Mouse (Mus musculus): ENCODE results near the gene Atrip. TPM values are rescaled to one million over a fixed set of nuclear protein-coding genes. Genes with fewer than 3 reads are reported as not detected.

Atrip gene
- polyA plus RNA-seq, 1 experiment, result 13.0 TPM

DNA sequence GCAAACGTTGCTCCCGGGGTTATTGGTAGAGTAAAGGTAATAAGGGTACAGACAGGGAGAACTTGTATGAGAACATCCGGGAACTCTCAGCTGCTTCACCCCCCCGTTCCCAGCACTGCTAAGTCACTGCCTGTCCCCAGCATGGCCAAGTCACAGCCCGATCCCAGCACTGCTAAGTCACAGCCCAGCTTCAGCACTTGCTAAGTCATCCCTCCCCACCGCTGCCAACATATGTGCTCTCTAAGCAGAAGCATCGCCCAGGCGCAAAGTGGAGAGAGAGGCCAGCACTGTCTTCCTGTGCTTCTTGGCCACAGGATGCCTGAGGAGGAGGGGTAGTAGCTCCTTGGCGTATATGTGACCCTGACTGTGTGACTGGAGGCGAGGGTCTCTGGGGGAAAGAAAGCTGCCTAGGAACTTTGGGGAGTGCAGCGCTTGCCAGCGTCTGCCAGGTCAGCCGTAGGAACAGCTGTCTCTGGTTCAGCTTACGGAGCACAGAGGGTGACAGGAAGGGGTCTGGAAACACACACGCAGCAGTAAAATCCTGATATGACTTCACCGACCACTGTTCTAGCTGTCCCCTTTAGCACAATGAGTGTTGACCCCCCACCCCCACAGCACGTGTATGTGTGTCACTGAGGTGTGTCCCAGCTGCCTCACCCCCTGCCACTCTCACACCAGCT is 64.1 kb downstream of the Atrip start:
- TF ChIP-seq POLR2A (IDR thresholded peaks at IDR 0.05; ENCODE audit: low read depth, low read length) (no peak), CTCF (IDR thresholded peaks at IDR 0.05; ENCODE audit: borderline replicate concordance, insufficient read depth, low read length) (no peak)
- Histone ChIP-seq H3K4me3 (ENCODE audit: insufficient read depth, low read length) (no peak overlapping the region), H3K4me1 (ENCODE audit: control insufficient read depth, insufficient read depth, low read length) (no peaks in the 10 kb centered on the region), H3K27ac (ENCODE audit: insufficient read depth, low read length) (no peak overlapping the region)

DNA sequence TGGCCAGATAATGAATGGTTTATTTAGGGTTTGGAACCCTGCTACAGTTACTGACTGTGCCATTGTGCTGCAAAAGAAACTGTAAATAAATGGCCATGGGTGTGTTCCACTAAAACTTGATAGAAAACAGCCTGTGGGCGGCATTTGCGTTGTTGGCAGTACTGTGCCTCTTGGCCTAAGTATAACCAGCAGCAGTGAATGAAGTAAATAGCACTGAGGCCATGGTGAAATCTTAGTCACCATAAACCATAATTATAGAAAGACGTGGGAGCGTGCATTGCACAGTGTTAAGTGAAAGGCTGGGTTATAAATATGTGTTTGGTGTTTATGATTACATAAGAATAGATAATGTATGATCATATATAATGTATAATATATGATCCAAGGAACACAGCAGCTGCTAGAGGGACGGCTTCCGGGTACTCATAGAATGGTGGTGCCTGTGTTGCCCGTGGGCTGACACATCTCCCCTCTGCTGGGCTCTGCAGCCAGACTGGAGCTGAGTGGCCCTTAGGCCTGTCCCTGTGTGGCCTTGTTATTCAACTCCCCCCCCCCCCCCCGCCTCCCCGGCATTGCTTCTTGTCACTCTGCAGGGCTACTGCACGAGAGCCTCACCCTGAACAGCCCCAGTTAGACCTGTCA is 64.8 kb downstream of the Atrip start:
- no peak overlapping the region for H3K4me3 ChIP-seq (ENCODE audit: insufficient read depth, low read length)
- H3K4me1 ChIP-seq (ENCODE audit: control insufficient read depth, insufficient read depth, low read length), result no peaks in the 10 kb centered on the region
- TF ChIP-seq POLR2A (IDR thresholded peaks at IDR 0.05; ENCODE audit: low read depth, low read length) (no peak), CTCF (IDR thresholded peaks at IDR 0.05; ENCODE audit: borderline replicate concordance, insufficient read depth, low read length) (no peak)
- H3K27ac ChIP-seq (ENCODE audit: insufficient read depth, low read length), result no peak overlapping the region

DNA sequence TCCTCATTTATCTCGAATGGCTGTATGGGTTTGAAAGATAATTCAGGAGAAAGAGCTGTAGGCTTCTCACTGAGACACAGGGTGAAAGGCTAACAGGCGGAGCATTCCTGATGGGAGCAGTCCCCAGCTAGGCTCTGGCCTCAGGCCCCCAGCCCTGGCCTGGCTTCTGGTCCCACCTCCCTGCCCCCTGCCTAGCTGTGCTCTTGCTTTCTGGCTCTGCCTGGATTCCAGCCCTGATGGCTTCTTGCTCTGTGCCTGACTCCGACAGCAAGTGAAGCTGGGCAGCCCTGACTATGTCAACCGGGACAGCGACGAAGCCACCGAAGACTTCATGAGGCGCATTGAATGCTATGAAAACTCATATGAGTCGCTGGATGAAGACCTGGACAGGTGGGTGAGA is 65.8 kb downstream of the Atrip start:
- no peak overlapping the region for H3K4me3 ChIP-seq (ENCODE audit: insufficient read depth, low read length)
- TF ChIP-seq CTCF (IDR thresholded peaks at IDR 0.05; ENCODE audit: borderline replicate concordance, insufficient read depth, low read length) (no peak), POLR2A (IDR thresholded peaks at IDR 0.05; ENCODE audit: low read depth, low read length) (no peak)
- no peaks in the 10 kb centered on the region for H3K4me1 ChIP-seq (ENCODE audit: control insufficient read depth, insufficient read depth, low read length)
- H3K27ac ChIP-seq (ENCODE audit: insufficient read depth, low read length), result no peak overlapping the region

Other genes starting within 250 kb of the Atrip start
- gene Celsr3, start 247.8 kb downstream of the Atrip start, polyA plus RNA-seq (2011; ENCODE audit: insufficient read length, low read depth, missing spikeins), result 0.23 and 0.42 TPM in 2 replicates
- 9.7 and 10.1 TPM in 2 replicates for gene Slc26a6, start 220.8 kb downstream of the Atrip start, polyA plus RNA-seq (2011; ENCODE audit: insufficient read length, low read depth, missing spikeins)
- gene Tmem89, start 159.5 kb downstream of the Atrip start, polyA plus RNA-seq (2011; ENCODE audit: insufficient read length, low read depth, missing spikeins), result not detected in 2 replicates
- 165 and 176 TPM in 2 replicates for gene Uqcrc1, start 137.5 kb downstream of the Atrip start, polyA plus RNA-seq (2011; ENCODE audit: insufficient read length, low read depth, missing spikeins)
- 48.8 and 70.7 TPM in 2 replicates for gene Col7a1, start 120.5 kb downstream of the Atrip start, polyA plus RNA-seq (2011; ENCODE audit: insufficient read length, low read depth, missing spikeins)
- 1.7 and 1.9 TPM in 2 replicates for gene Ucn2, start 88.1 kb downstream of the Atrip start, polyA plus RNA-seq (2011; ENCODE audit: insufficient read length, low read depth, missing spikeins)
- 6.0 and 7.1 TPM in 2 replicates for gene Pfkfb4, start 82.3 kb downstream of the Atrip start, polyA plus RNA-seq (2011; ENCODE audit: insufficient read length, low read depth, missing spikeins)
- 230 and 252 TPM in 2 replicates for gene Shisa5, start 35.6 kb downstream of the Atrip start, polyA plus RNA-seq (2011; ENCODE audit: insufficient read length, low read depth, missing spikeins)
- 8.2 and 12.8 TPM in 2 replicates for gene Trex1, start 14.4 kb downstream of the Atrip start, polyA plus RNA-seq (2011; ENCODE audit: insufficient read length, low read depth, missing spikeins)
- gene Ccdc51, start 8.4 kb upstream of the Atrip start, polyA plus RNA-seq (2011; ENCODE audit: insufficient read length, low read depth, missing spikeins), result 4.6 TPM in 2 replicates
- 411 and 552 TPM in 2 replicates for gene Tma7, start 8.5 kb upstream of the Atrip start, polyA plus RNA-seq (2011; ENCODE audit: insufficient read length, low read depth, missing spikeins)
- 8.0 and 12.0 TPM in 2 replicates for gene Plxnb1, start 21.3 kb upstream of the Atrip start, polyA plus RNA-seq (2011; ENCODE audit: insufficient read length, low read depth, missing spikeins)
- not detected in 2 replicates for gene Fbxw21, start 87.9 kb upstream of the Atrip start, polyA plus RNA-seq (2011; ENCODE audit: insufficient read length, low read depth, missing spikeins)
- not detected in 2 replicates for gene Fbxw13, start 121.9 kb upstream of the Atrip start, polyA plus RNA-seq (2011; ENCODE audit: insufficient read length, low read depth, missing spikeins)
- gene Fbxw20, start 160.6 kb upstream of the Atrip start, polyA plus RNA-seq (2011; ENCODE audit: insufficient read length, low read depth, missing spikeins), result not detected in 2 replicates
- not detected in 2 replicates for gene Fbxw14, start 213.6 kb upstream of the Atrip start, polyA plus RNA-seq (2011; ENCODE audit: insufficient read length, low read depth, missing spikeins)

Measured in embryonic fibroblast, embryonic 13.5 days (primary cell).